ENCODE assay signal across 11 mouse cellular contexts in the genomic region with DNA sequence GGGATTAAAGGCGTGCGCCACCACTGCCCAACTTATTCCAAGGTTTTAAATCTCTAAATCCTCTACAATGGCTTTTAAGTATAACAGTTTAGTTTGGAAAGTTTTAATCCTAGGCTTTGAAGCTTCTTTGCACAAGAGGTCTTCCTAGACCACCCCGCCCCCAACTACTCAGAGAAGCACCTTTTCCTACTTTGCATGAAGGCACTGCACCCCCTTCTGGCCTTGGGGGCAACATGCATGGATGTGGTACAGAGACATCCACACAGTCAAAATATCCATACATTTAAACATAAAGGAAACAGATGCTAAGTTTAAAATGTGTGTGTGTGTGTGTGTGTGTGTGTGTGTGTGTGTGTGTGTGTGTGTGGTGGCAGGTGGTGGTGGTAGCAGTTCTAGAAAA. TPM values are rescaled to one million over a fixed set of nuclear protein-coding genes. Genes with fewer than 3 reads are reported as not detected.
DNase-seq lines count a peak whose midpoint lies in the region; ATAC-seq and TF ChIP-seq lines count a peak whose summit lies in the region.
"Had no signal": no experiment of that assay in that cellular context is flagged by ENCODE, and none has a peak within 500 bp of the region (broad histone marks: within the 10 kb centered on the region; RNA-seq: fewer than 3 reads in every experiment).

No protein-coding gene starts in this region.

- peaks cover 9% of the 10 kb centered on the region; the same call in 1 of the 2 replicates for H3K4me1 ChIP-seq in cerebellum, adult 2 months (ENCODE audit: control insufficient read depth, insufficient read depth, low read length)
- peaks cover 18% of the 10 kb centered on the region for H3K4me1 ChIP-seq in liver, embryonic 12.5 days
- peaks cover 3% of the 10 kb centered on the region for H3K4me1 ChIP-seq in ES-Bruce4 (ENCODE audit: control insufficient read depth, insufficient read depth, low read length)
- H3K4me1 ChIP-seq: kidney, embryonic 15.5 days; limb, embryonic 15.5 days had no signal

- 98% methylated on average over 3 of the region's 3 CpGs for WGBS in cerebellum, adult 2 months
- WGBS in liver, embryonic 12.5 days (ENCODE audit: insufficient replicate concordance): 92% methylated on average over 3 of the region's 3 CpGs

- no peak overlapping the region for H3K27ac ChIP-seq in cerebellum, adult 2 months (ENCODE audit: insufficient read depth, low read length)
- no peak overlapping the region for H3K27ac ChIP-seq in liver, embryonic 12.5 days
- H3K27ac ChIP-seq in ES-Bruce4 (ENCODE audit: insufficient read depth, low read length): no peak overlapping the region
- H3K27ac ChIP-seq: heart, embryonic 13.5 days; kidney, embryonic 15.5 days; limb, embryonic 15.5 days had no signal

- TF ChIP-seq CTCF in cerebellum, adult 2 months (IDR thresholded peaks at IDR 0.05; ENCODE audit: borderline replicate concordance, insufficient read depth, low read depth, low read length): peak; percentile 61; the same call in 1 of the 2 replicates
- TF ChIP-seq CTCF in ES-Bruce4 (IDR thresholded peaks at IDR 0.05; ENCODE audit: low read depth, low read length): peak; percentile 83

- ATAC-seq in liver, embryonic 12.5 days: no peak
- peak; percentile 23 for ATAC-seq in granulocyte monocyte progenitor cell, adult 5-6 weeks (replicated peaks; ENCODE audit: poor library complexity, severe bottlenecking)

- H3K9ac ChIP-seq in liver, embryonic 12.5 days: no peak overlapping the region
- no peak overlapping the region for H3K9ac ChIP-seq in ES-Bruce4 (ENCODE audit: low read depth, poor library complexity, severe bottlenecking)
- H3K9ac ChIP-seq: heart, embryonic 13.5 days; kidney, embryonic 15.5 days; limb, embryonic 15.5 days had no signal

- H3K27me3 ChIP-seq in cerebellum, adult 2 months (ENCODE audit: control insufficient read depth, insufficient read depth, low read length): no peaks in the 10 kb centered on the region
- H3K27me3 ChIP-seq in liver, embryonic 12.5 days (replicated peaks): no peaks in the 10 kb centered on the region
- H3K27me3 ChIP-seq in ES-Bruce4 (ENCODE audit: control insufficient read depth, insufficient read depth, low read length, poor library complexity, severe bottlenecking): no peaks in the 10 kb centered on the region
- H3K27me3 ChIP-seq: heart, embryonic 13.5 days; kidney, embryonic 15.5 days; limb, embryonic 15.5 days had no signal

- no peak for TF ChIP-seq EP300 in ES-Bruce4 (IDR thresholded peaks at IDR 0.05; ENCODE audit: insufficient read depth, low read depth, low read length)

- H3K4me3 ChIP-seq in cerebellum, adult 2 months (replicated peaks; ENCODE audit: insufficient read depth, low read depth, low read length): no peak overlapping the region
- no peak overlapping the region for H3K4me3 ChIP-seq in liver, embryonic 12.5 days
- H3K4me3 ChIP-seq in ES-Bruce4 (ENCODE audit: low read depth, low read length): no peak overlapping the region
- H3K4me3 ChIP-seq: heart, embryonic 13.5 days; kidney, embryonic 15.5 days; limb, embryonic 15.5 days had no signal

- TF ChIP-seq POLR2A in cerebellum, adult 2 months (IDR thresholded peaks at IDR 0.05; ENCODE audit: borderline replicate concordance, insufficient read depth, low read length): no peak
- TF ChIP-seq POLR2A in ES-Bruce4 (IDR thresholded peaks at IDR 0.05; ENCODE audit: insufficient read depth, low read length): no peak

- no peaks in the 10 kb centered on the region for H3K9me3 ChIP-seq in liver, embryonic 12.5 days (replicated peaks)
- H3K9me3 ChIP-seq in ES-Bruce4 (replicated peaks; ENCODE audit: control insufficient read depth, insufficient read depth, low read length, poor library complexity, severe bottlenecking): no peaks in the 10 kb centered on the region
- H3K9me3 ChIP-seq: heart, embryonic 13.5 days; kidney, embryonic 15.5 days; limb, embryonic 15.5 days had no signal

- DNase-seq in cerebellum, adult 2 months: peak in 1 of 2 experiments; percentile 58
- no peak for DNase-seq in cerebellum, adult 11 months
- peak; percentile 30 for DNase-seq in liver
- no peak for DNase-seq in adrenal gland, adult 2 months
- DNase-seq in T-cell, adult 2 months (ENCODE audit: low spot score): no peak

- no peak overlapping the region for H3K4me2 ChIP-seq in liver, embryonic 12.5 days
- H3K4me2 ChIP-seq: heart, embryonic 13.5 days; kidney, embryonic 15.5 days; limb, embryonic 15.5 days had no signal

- H3K36me3 ChIP-seq in liver, embryonic 12.5 days: peaks cover 4% of the 10 kb centered on the region; the same call in 1 of the 2 replicates
- no peaks in the 10 kb centered on the region for H3K36me3 ChIP-seq in ES-Bruce4 (ENCODE audit: control insufficient read depth, insufficient read depth, low read length, poor library complexity, severe bottlenecking)
- H3K36me3 ChIP-seq: heart, embryonic 13.5 days; kidney, embryonic 15.5 days; limb, embryonic 15.5 days had no signal

RNA-seq across cellular contexts. Expression of a gene that starts 16.6 kb away (rescaled TPM):
- 102 and 112 TPM in 2 replicates for polyA plus RNA-seq in cerebellum, adult 2 months (2012; rRNA removed)
- 35.5 and 38.7 TPM in 2 replicates for polyA plus RNA-seq in liver, embryonic 12.5 days (2016; fragmentation: Nextera tagmentation; extraction: Ambion mirVana)
- 1,494 and 1,686 TPM in 2 replicates for polyA plus RNA-seq in ES-Bruce4 (2011; ENCODE audit: insufficient read depth, insufficient read length, low read depth, missing spikeins)
- total RNA-seq in granulocyte monocyte progenitor cell, adult 5-6 weeks (2014; fragmentation: Nextera tagmentation): 4.7 and 6.5 TPM in 2 replicates
- total RNA-seq in granulocyte monocyte progenitor cell, adult 5-6 weeks (2017): 8.4 and 8.8 TPM in 2 replicates
- 10 to 100 TPM in 1 of 2 experiments, 1 to 10 TPM in 1; 5.2 to 10.5 TPM for total RNA-seq in adrenal gland, adult 2 months (2021)
- 2.1 and 2.2 TPM in 2 replicates for polyA plus RNA-seq in adrenal gland, adult 2 months (2012; rRNA removed)

RNA-seq across cellular contexts. Expression of a gene that starts 34.8 kb away (rescaled TPM):
- polyA plus RNA-seq in cerebellum, adult 2 months (2012; rRNA removed): 17.7 and 18.2 TPM in 2 replicates
- 2.0 and 2.4 TPM in 2 replicates for polyA plus RNA-seq in liver, embryonic 12.5 days (2016; fragmentation: Nextera tagmentation; extraction: Ambion mirVana)
- 10.9 and 11.6 TPM in 2 replicates for polyA plus RNA-seq in ES-Bruce4 (2011; ENCODE audit: insufficient read depth, insufficient read length, low read depth, missing spikeins)
- 5.2 and 8.1 TPM in 2 replicates for total RNA-seq in granulocyte monocyte progenitor cell, adult 5-6 weeks (2014; fragmentation: Nextera tagmentation)
- 1.6 and 3.5 TPM in 2 replicates for total RNA-seq in granulocyte monocyte progenitor cell, adult 5-6 weeks (2017)
- total RNA-seq in adrenal gland, adult 2 months (2021): 10 to 100 TPM; 20.0 to 24.4 TPM
- 12.4 and 14.8 TPM in 2 replicates for polyA plus RNA-seq in adrenal gland, adult 2 months (2012; rRNA removed)

Comparison
In these comparisons a context has a peak if more than half of its experiments do, and no peak if none do; other contexts are left out.
1. RNA of a gene that starts 16.6 kb away (polyA plus RNA-seq): 1,494 to 1,686 TPM in ES-Bruce4; 102 to 112 TPM in cerebellum, adult 2 months, 35.5 to 38.7 TPM in liver, embryonic 12.5 days and 2.1 to 2.2 TPM in adrenal gland, adult 2 months; every median in the first group is over 10 times any median in the second.